Mouse (Mus musculus): ENCODE data around the gene Srprb. TPM values are rescaled to one million over a fixed set of nuclear protein-coding genes. Genes with fewer than 3 reads are reported as not detected.

Gene Srprb
- polyA plus RNA-seq, 1 experiment from 2014 or later = 51.6 TPM

DNA sequence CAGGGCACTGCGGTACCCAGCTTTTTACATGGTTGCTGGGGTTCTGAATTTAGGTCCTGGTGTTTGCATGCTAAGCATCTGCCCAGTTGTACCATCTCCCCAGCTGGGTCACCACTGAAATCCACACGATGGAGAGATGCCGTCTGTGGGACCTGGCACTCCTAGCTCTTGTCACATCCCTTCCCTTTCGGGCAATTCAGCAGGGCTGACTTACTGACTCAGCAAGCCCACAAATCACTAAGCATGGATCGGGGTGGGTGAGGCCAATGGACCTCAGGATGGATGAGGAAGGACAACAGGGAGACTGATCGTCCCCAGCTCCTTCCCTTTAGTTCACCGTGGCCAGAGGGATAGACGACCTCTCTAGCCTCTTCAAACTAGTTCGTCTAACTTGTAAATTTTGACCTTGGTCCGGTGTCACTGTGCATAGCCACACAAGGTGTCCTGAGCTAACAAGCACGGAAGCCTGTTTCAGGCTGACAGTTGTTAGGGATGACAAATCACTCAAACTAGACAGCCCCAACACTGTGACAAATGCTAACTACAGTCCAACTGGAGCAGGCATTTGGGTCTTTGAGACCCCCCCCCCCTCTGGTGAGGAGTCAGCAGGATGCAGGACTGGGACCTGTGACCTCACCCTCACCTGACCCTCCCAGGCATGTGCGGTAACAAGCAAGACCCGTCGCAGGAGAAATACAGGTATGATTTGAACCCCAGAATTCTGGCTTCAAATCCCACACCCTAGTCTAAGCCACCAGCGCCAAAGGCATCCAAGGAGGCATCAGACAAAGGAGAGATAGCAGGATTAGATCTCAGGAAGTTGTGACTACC, 27.3 kb upstream of the Srprb start:
- H3K9ac ChIP-seq = no peak overlapping the region

DNA sequence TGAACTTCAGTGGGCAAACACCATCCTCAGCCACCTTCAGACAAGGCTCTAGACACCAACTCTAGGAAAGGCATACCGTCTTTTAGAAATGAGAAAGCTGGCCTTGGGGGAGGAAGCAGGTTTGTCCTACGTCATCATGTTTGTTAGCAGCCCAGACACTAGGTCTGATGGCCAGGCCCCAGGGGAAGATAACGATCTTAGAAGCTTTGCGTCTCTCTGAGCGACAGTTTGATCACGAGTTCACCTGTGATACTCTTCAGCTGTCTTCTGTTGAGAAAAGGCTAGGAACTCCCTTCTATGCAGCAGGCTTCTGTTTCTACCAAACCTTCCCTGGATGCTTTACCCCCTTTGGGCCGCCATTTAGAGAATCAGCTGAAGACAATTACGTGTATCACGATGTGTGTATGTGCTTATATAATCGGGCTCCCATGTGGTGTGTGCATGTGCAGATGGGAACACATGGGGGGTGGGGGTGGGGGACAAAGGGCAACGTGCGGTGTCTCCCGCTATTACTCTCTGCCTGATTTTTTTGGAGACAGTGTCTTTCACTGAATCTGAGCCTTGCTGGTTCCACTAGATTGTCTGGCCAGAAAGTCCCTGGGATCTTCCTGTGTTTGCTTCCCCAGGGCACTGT, 26.6 kb upstream of the Srprb start:
- H3K4me2 ChIP-seq = no peak overlapping the region
- H3K27me3 ChIP-seq (replicated peaks) = no peaks in the 10 kb centered on the region
- no peaks in the 10 kb centered on the region for H3K4me1 ChIP-seq
- H3K9ac ChIP-seq = no peak overlapping the region
- 75% methylated on average over 13 of the region's 13 CpGs for WGBS
- H3K36me3 ChIP-seq = no peaks in the 10 kb centered on the region
- no peak for ATAC-seq (ENCODE audit: insufficient read depth, low FRiP score, low read depth)
- H3K4me3 ChIP-seq (replicated peaks) = no peak overlapping the region
- H3K9me3 ChIP-seq = no peaks in the 10 kb centered on the region
- no peak overlapping the region for H3K27ac ChIP-seq

More for the DNA sequence above, 27.3 kb upstream of the Srprb start:
- no peaks in the 10 kb centered on the region for H3K4me1 ChIP-seq
- no peaks in the 10 kb centered on the region for H3K36me3 ChIP-seq
- no peak for ATAC-seq (ENCODE audit: insufficient read depth, low FRiP score, low read depth)
- H3K4me3 ChIP-seq (replicated peaks) = no peak overlapping the region
- H3K4me2 ChIP-seq = no peak overlapping the region
- H3K27me3 ChIP-seq (replicated peaks) = no peaks in the 10 kb centered on the region
- no peaks in the 10 kb centered on the region for H3K9me3 ChIP-seq
- no peak overlapping the region for H3K27ac ChIP-seq
- WGBS = 74% methylated on average over 15 of the region's 15 CpGs

DNA sequence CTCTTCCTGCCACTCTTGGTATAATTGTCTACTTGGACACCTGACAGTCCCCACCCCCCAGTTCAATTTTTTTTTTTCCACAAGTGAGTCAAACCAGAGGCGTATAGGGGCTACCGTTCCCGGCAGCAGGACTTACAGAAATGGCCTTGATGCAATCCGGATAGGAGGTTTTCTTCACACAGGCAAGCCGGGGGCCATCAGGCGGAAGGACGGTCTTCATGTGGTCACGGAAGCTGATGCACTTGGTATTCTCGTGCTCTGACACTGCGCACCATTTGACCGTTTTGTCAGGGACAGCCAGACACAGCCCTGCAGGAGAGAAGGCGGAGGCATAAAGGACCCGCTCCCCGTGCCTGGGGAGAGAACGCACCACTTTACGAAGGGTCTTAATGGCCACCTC, 25.8 kb upstream of the Srprb start:
- no peak overlapping the region for H3K9ac ChIP-seq
- H3K27me3 ChIP-seq (replicated peaks) = no peaks in the 10 kb centered on the region
- ATAC-seq (ENCODE audit: insufficient read depth, low FRiP score, low read depth) = no peak
- H3K9me3 ChIP-seq = no peaks in the 10 kb centered on the region
- H3K27ac ChIP-seq = no peak overlapping the region
- WGBS = 90% methylated on average over 16 of the region's 16 CpGs
- no peaks in the 10 kb centered on the region for H3K36me3 ChIP-seq
- H3K4me2 ChIP-seq = no peak overlapping the region
- H3K4me1 ChIP-seq = no peaks in the 10 kb centered on the region
- H3K4me3 ChIP-seq (replicated peaks) = no peak overlapping the region

DNA sequence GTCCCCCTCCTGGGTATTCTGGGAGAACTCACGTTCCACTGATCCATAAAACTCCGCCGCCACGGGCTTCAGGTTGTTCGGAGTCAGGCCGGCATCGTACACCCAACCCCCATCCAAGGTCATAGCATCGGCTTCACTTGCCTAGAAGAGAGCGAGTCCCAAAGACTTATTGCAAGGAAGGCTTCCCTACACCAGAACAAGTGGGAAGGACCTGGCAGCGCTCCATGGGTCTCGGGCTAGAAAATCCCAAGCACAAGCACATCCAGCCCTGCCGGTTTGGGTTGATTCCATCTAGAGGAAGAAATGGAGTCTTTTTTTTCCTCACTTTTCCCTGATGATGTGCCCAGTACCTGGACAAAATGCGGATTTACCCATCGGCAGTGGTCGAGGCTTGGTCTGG, 24.9 kb upstream of the Srprb start:
- WGBS = 86% methylated on average over 15 of the region's 15 CpGs
- Histone ChIP-seq H3K9ac (no peak overlapping the region), H3K4me3 (replicated peaks) (no peak overlapping the region), H3K4me1 (no peaks in the 10 kb centered on the region), H3K9me3 (no peaks in the 10 kb centered on the region), H3K27ac (no peak overlapping the region), H3K36me3 (no peaks in the 10 kb centered on the region), H3K27me3 (replicated peaks) (no peaks in the 10 kb centered on the region), H3K4me2 (no peak overlapping the region)
- no peak for ATAC-seq (ENCODE audit: insufficient read depth, low FRiP score, low read depth)

DNA sequence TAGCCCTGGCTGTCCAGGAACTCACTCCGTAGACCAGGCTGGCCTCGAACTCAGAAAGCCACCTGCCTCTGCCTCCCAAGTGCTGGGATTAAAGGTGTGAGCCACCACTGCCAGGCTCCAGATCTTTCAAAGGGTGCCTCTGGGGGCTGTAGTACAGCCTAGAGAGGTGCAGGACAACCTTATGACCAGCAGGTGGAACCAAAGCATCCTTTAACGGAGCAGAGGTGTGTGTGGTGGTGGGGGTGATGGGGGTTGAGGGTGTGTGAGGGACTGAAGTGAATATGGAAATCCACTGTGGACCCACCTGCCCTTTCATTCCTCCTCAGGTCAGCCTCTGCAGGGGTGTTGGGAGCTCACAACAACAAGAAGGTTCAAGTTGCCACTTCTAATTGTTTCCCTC, 23.5 kb upstream of the Srprb start:
- Histone ChIP-seq H3K4me3 (replicated peaks) (no peak overlapping the region), H3K27me3 (replicated peaks) (no peaks in the 10 kb centered on the region), H3K9me3 (no peaks in the 10 kb centered on the region), H3K36me3 (no peaks in the 10 kb centered on the region), H3K4me2 (no peak overlapping the region), H3K9ac (no peak overlapping the region), H3K27ac (no peak overlapping the region), H3K4me1 (no peaks in the 10 kb centered on the region)
- 71% methylated on average over 3 of the region's 3 CpGs for WGBS
- no peak for ATAC-seq (ENCODE audit: insufficient read depth, low FRiP score, low read depth)

DNA sequence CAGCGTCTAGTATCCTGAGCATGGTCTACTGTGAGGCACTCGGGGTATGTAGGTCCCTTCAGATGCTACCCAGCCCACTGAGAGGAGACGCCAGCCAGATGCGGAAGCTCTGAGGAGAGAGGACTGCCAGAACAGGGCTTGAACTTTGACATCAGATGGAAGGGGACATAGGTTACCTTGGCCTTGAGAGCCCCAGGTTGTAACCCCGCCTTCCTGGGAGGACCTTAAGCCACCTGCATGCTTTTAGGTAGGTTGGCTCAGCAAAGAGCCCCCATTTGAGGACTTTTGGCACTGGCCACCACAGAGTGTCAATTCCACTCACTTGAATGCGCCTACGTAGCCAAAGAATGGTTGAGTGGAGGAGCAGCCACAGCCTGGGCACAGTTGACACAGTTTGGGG, 22.8 kb upstream of the Srprb start:
- no peak overlapping the region for H3K4me3 ChIP-seq (replicated peaks)
- H3K4me2 ChIP-seq = no peak overlapping the region
- 91% methylated on average over 7 of the region's 7 CpGs for WGBS
- no peaks in the 10 kb centered on the region for H3K36me3 ChIP-seq
- H3K9me3 ChIP-seq = no peaks in the 10 kb centered on the region
- no peak for ATAC-seq (ENCODE audit: insufficient read depth, low FRiP score, low read depth)
- no peaks in the 10 kb centered on the region for H3K27me3 ChIP-seq (replicated peaks)
- H3K9ac ChIP-seq = no peak overlapping the region
- no peak overlapping the region for H3K27ac ChIP-seq
- H3K4me1 ChIP-seq = no peaks in the 10 kb centered on the region

DNA sequence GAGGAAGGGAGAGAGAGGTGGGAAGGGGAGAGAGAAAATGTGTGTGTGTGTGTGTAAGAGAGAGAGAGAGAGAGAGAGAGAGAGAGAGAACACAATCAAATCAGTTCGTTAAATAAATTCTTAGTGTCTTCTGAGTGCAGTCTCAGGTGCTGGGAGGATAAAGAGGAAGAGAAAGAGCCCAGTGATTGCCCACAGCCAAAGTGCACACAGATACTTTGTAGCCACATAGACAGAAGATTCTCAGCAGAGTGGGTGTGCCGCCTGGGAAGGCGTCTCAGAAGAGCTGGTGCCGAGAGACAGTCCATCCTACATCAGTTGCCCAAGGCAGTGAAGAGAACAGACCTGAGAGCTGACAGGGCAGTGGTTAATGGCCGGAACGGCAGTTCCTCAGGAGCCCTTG, 12.3 kb upstream of the Srprb start:
- H3K9me3 ChIP-seq = no peaks in the 10 kb centered on the region
- H3K9ac ChIP-seq = no peak overlapping the region
- 75% methylated on average over 6 of the region's 6 CpGs for WGBS
- no peaks in the 10 kb centered on the region for H3K4me1 ChIP-seq
- no peak overlapping the region for H3K4me2 ChIP-seq
- no peaks in the 10 kb centered on the region for H3K36me3 ChIP-seq
- H3K27me3 ChIP-seq (replicated peaks) = no peaks in the 10 kb centered on the region
- ATAC-seq (ENCODE audit: insufficient read depth, low FRiP score, low read depth) = no peak
- no peak overlapping the region for H3K4me3 ChIP-seq (replicated peaks)
- no peak overlapping the region for H3K27ac ChIP-seq

DNA sequence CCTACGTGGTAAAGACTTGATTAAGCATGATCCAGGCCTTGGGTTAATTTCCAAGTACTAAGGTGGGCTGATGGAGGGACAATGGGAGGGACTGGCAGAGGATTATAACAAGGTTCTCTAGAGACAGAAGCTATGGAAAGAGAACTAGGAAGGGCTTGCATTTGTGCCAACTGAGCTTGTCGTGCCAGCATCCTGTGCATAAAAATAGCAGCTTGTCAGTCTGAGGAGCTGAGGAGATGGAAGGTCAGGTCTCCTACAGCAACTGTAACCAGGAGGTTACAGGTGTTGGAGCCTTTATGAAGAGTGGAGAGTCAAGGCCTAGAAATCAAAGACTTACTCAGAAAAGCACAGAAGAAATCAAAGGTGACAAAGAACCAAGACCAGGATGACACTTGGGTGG, 11.7 kb upstream of the Srprb start:
- ATAC-seq (ENCODE audit: insufficient read depth, low FRiP score, low read depth) = no peak
- H3K9ac ChIP-seq = no peak overlapping the region
- 64% methylated on average over 2 of the region's 2 CpGs for WGBS

DNA sequence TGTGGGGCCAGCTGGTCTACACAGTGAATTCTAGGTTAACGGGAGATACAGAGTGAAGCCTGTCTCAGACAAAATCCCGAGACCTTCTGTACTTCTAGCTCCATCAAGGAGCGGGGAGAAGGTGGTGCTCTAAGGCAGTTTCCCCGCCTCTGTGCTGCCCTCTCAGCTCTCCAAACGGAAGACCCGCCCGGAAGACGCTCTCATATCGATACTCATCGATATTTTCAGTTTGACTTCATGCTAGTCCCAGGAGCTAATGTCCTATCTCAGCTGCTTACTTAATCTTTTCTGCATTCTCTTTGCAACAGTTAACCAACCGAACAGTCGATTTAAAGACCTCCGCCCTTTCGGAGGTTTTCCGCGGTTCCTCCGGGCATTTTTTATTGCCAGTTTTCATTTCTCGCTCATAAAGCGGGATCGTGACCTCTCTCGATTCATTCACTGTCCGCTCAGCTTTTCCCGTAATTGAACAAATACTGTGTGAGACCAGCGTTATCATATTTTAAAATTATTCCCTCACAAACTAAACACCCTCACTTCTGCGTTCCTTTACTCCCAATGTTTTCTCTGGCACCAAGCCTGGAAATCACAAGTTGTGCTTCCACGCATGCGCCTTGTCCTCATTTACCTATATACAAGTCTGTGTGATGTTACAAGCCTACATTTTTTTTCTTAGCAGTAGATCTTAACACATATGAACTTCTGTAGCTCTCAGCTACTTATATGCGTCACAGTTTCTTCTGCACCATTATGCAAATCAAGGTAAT, 10.9 kb upstream of the Srprb start:
- peak overlapping the region; percentile 25; the same call in 1 of the 2 replicates for H3K4me2 ChIP-seq
- no peaks in the 10 kb centered on the region for H3K4me1 ChIP-seq
- no peak overlapping the region for H3K27ac ChIP-seq
- H3K9ac ChIP-seq = no peak overlapping the region
- no peaks in the 10 kb centered on the region for H3K36me3 ChIP-seq
- no peaks in the 10 kb centered on the region for H3K27me3 ChIP-seq (replicated peaks)
- ATAC-seq (ENCODE audit: insufficient read depth, low FRiP score, low read depth) = no peak
- WGBS = 73% methylated on average over 28 of the region's 28 CpGs
- no peaks in the 10 kb centered on the region for H3K9me3 ChIP-seq
- H3K4me3 ChIP-seq (replicated peaks) = no peak overlapping the region

More for the DNA sequence above, 11.7 kb upstream of the Srprb start:
- H3K4me3 ChIP-seq (replicated peaks) = no peak overlapping the region
- H3K27me3 ChIP-seq (replicated peaks) = no peaks in the 10 kb centered on the region
- no peaks in the 10 kb centered on the region for H3K36me3 ChIP-seq
- no peak overlapping the region for H3K4me2 ChIP-seq
- H3K4me1 ChIP-seq = no peaks in the 10 kb centered on the region
- no peaks in the 10 kb centered on the region for H3K9me3 ChIP-seq
- H3K27ac ChIP-seq = no peak overlapping the region

DNA sequence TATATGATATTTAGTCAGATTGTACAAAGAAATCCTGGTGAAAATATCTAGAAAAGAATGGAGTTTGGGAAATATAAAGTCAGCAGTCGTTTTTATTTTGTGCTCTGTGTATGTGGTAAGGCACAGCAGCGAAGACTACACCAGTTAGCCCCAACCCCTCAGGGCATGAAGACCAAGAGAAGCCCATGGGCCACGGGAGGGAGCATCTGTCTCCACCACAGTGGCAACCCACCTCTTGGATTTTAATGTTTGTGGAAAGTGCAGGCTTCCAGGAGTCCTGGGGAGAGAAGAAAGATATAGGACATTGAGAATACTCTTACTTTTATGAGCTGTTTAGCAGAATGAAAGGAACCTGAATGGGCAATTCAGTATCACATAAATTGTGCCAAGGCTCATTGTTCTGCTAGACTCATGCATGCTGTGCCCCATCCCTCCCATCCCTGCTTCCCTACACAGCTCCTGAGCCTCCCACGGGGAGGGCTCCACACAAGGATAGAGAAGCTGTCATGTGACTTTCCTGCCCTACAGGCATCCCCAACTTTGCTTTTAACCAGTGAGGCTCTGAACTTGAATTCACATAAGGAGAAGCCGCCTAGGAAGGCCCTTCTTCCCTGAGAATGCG, 7.0 kb upstream of the Srprb start:
- Histone ChIP-seq H3K27ac (no peak overlapping the region), H3K9me3 (no peaks in the 10 kb centered on the region), H3K36me3 (no peaks in the 10 kb centered on the region), H3K4me1 (no peaks in the 10 kb centered on the region), H3K27me3 (replicated peaks) (no peaks in the 10 kb centered on the region), H3K4me3 (replicated peaks) (no peak overlapping the region), H3K9ac (no peak overlapping the region), H3K4me2 (no peak overlapping the region)
- no peak for ATAC-seq (ENCODE audit: insufficient read depth, low FRiP score, low read depth)
- 67% methylated on average over 6 of the region's 6 CpGs for WGBS

DNA sequence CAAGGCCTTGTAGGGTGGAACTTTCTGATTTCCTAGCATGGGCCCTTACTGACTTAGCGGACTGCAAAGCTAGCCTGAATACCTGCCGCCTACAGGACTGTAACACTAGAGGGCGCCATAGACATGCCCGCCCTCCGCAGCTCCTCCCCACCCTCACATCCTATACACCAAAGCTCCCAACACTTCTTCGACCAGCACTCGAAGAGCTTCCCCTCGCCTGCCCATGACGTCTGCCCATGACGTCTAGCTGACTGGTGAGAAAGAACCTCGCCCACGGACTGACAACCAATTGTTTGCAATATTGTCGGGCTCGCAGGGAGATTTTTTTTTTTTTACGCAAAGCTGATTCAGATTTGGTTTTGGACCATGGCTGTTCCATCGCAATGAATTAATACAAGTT, 5.9 kb upstream of the Srprb start:
- no peaks in the 10 kb centered on the region for H3K36me3 ChIP-seq
- no peak overlapping the region for H3K9ac ChIP-seq
- ATAC-seq (ENCODE audit: insufficient read depth, low FRiP score, low read depth) = peak; percentile 83
- H3K9me3 ChIP-seq = no peaks in the 10 kb centered on the region
- 9% methylated on average over 16 of the region's 16 CpGs for WGBS
- H3K4me1 ChIP-seq = no peaks in the 10 kb centered on the region
- peak overlapping the region; percentile 61 for H3K4me2 ChIP-seq
- H3K4me3 ChIP-seq (replicated peaks) = peak overlapping the region; percentile 17; the same call in 1 of the 2 replicates
- no peak overlapping the region for H3K27ac ChIP-seq
- H3K27me3 ChIP-seq (replicated peaks) = no peaks in the 10 kb centered on the region

DNA sequence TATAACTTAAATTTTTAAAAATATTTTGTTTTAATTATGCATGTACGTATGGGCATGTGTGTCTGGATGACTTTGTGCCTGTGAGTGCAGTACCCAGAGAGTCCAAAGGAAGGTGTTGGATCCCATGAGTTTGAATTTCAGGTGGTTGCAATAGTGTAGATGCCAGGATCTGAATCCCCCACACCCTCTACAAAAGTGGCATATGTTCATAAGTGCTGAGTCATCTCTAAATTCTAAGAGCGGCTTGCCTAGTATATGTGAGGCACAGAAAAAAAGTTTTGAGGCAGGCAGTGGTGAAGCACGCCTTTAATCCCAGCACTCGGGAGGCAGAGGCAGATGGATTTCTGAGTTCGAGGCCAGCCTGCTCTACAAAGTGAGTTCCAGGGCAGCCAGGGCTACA, 3.8 kb upstream of the Srprb start:
- Histone ChIP-seq H3K27me3 (replicated peaks) (no peaks in the 10 kb centered on the region), H3K4me3 (replicated peaks) (no peak overlapping the region), H3K9me3 (no peaks in the 10 kb centered on the region), H3K27ac (no peak overlapping the region), H3K36me3 (no peaks in the 10 kb centered on the region), H3K4me1 (no peaks in the 10 kb centered on the region), H3K9ac (no peak overlapping the region), H3K4me2 (no peak overlapping the region)
- no peak for ATAC-seq (ENCODE audit: insufficient read depth, low FRiP score, low read depth)
- WGBS = 91% methylated on average over 5 of the region's 5 CpGs
